Comparison of ENCODE assay signal across 39 mouse cellular contexts in genomic region chr9:37926019-37927013, GRCm38 (mm10). TPM values are rescaled to one million over a fixed set of nuclear protein-coding genes. Genes with fewer than 3 reads are reported as not detected.
"Had no signal": no experiment of that assay in that cellular context is flagged by ENCODE, and none has a peak within 500 bp of the region (broad histone marks: within the 10 kb centered on the region; RNA-seq: fewer than 3 reads in every experiment).

No protein-coding gene starts in this region.

- H3K4me2 ChIP-seq: limb, embryonic 12.5 days; limb, embryonic 13.5 days; limb, embryonic 15.5 days; liver, embryonic 11.5 days; liver, embryonic 12.5 days; liver, embryonic 13.5 days; liver, embryonic 15.5 days; lung, embryonic 14.5 days; lung, embryonic 15.5 days; midbrain, embryonic 11.5 days; midbrain, embryonic 12.5 days; midbrain, embryonic 13.5 days; midbrain, embryonic 15.5 days; neural tube, embryonic 12.5 days had no signal

- H3K4me3 ChIP-seq: limb, embryonic 10.5 days; limb, embryonic 12.5 days; limb, embryonic 13.5 days; limb, embryonic 15.5 days; liver, embryonic 12.5 days; liver, embryonic 13.5 days; liver, embryonic 15.5 days; lung, embryonic 15.5 days; megakaryocyte, embryonic 14.5 days; midbrain, embryonic 10.5 days; midbrain, embryonic 12.5 days; midbrain, embryonic 13.5 days; midbrain, embryonic 15.5 days; myocyte; neural tube, embryonic 12.5 days had no signal

- ATAC-seq: liver, embryonic 12.5 days; liver, postnatal 0 days; lung, postnatal 0 days; midbrain, embryonic 13.5 days; midbrain, embryonic 15.5 days; midbrain, embryonic 16.5 days had no signal

- H3K9me3 ChIP-seq: limb, embryonic 10.5 days; limb, embryonic 12.5 days; limb, embryonic 13.5 days; limb, embryonic 15.5 days; liver, embryonic 12.5 days; liver, embryonic 13.5 days; liver, embryonic 15.5 days; lung, embryonic 15.5 days; megakaryocyte, embryonic 14.5 days; midbrain, embryonic 10.5 days; midbrain, embryonic 12.5 days; midbrain, embryonic 13.5 days; midbrain, embryonic 15.5 days; neural tube, embryonic 12.5 days had no signal

- H3K4me1 ChIP-seq: limb, embryonic 10.5 days; limb, embryonic 12.5 days; limb, embryonic 13.5 days; limb, embryonic 15.5 days; liver, embryonic 12.5 days; liver, embryonic 13.5 days; liver, embryonic 15.5 days; lung, embryonic 15.5 days; megakaryocyte, embryonic 14.5 days; midbrain, embryonic 10.5 days; midbrain, embryonic 12.5 days; midbrain, embryonic 13.5 days; midbrain, embryonic 15.5 days; neural tube, embryonic 12.5 days had no signal

- DNase-seq: left cerebral cortex, postnatal 4 days; liver; liver, embryonic 13.5 days; liver, postnatal 0 days; lung, adult 18-20 months; lung, adult 2 months; lung, embryonic 14.5 days; lung, postnatal 10 days; lung, postnatal 14 days; lung, postnatal 36 days; lung, postnatal 4 days; midbrain, embryonic 14.5 days had no signal

- H3K27me3 ChIP-seq: limb, embryonic 12.5 days; limb, embryonic 13.5 days; limb, embryonic 15.5 days; liver, embryonic 12.5 days; liver, embryonic 13.5 days; liver, embryonic 15.5 days; lung, embryonic 15.5 days; megakaryocyte, embryonic 14.5 days; midbrain, embryonic 12.5 days; midbrain, embryonic 13.5 days; midbrain, embryonic 15.5 days; neural tube, embryonic 12.5 days had no signal

- H3K27ac ChIP-seq: limb, embryonic 10.5 days; limb, embryonic 12.5 days; limb, embryonic 13.5 days; limb, embryonic 15.5 days; liver, embryonic 12.5 days; liver, embryonic 13.5 days; liver, embryonic 14.5 days; liver, embryonic 15.5 days; lung, embryonic 15.5 days; macrophage; midbrain, embryonic 10.5 days; midbrain, embryonic 12.5 days; midbrain, embryonic 13.5 days; midbrain, embryonic 15.5 days; neural tube, embryonic 12.5 days had no signal

- H3K36me3 ChIP-seq: limb, embryonic 10.5 days; limb, embryonic 12.5 days; limb, embryonic 13.5 days; limb, embryonic 15.5 days; liver, embryonic 12.5 days; liver, embryonic 13.5 days; liver, embryonic 15.5 days; lung, embryonic 15.5 days; midbrain, embryonic 10.5 days; midbrain, embryonic 12.5 days; midbrain, embryonic 13.5 days; midbrain, embryonic 15.5 days; neural tube, embryonic 12.5 days had no signal

- H3K9ac ChIP-seq: limb, embryonic 12.5 days; limb, embryonic 13.5 days; limb, embryonic 15.5 days; liver, embryonic 12.5 days; liver, embryonic 13.5 days; liver, embryonic 14.5 days; liver, embryonic 15.5 days; liver, postnatal 0 days; lung, embryonic 14.5 days; lung, embryonic 15.5 days; midbrain, embryonic 12.5 days; midbrain, embryonic 13.5 days; midbrain, embryonic 15.5 days; neural tube, embryonic 12.5 days had no signal

RNA-seq across cellular contexts. Expression of gene Olfr878, which starts 8.7 kb away (rescaled TPM):
- polyA plus RNA-seq: limb, embryonic 10.5 days; limb, embryonic 11.5 days; limb, embryonic 12.5 days; limb, embryonic 13.5 days; limb, embryonic 14.5 days; limb, embryonic 15.5 days; liver, adult 2 months; liver, embryonic 11.5 days; liver, embryonic 12.5 days; liver, embryonic 13.5 days; liver, embryonic 14.5 days; liver, embryonic 15.5 days; liver, embryonic 16.5 days; liver, postnatal 0 days; lung, adult 2 months; lung, embryonic 14.5 days; lung, embryonic 15.5 days; lung, embryonic 16.5 days; lung, postnatal 0 days; macrophage; midbrain, embryonic 10.5 days; midbrain, embryonic 11.5 days; midbrain, embryonic 12.5 days; midbrain, embryonic 13.5 days; midbrain, embryonic 14.5 days; midbrain, embryonic 15.5 days; midbrain, embryonic 16.5 days; midbrain, postnatal 0 days; myocyte; neural tube, embryonic 11.5 days; neural tube, embryonic 12.5 days had no signal

RNA-seq across cellular contexts. Expression of gene Olfr145, which starts 29.8 kb away (rescaled TPM):
- polyA plus RNA-seq: limb, embryonic 10.5 days; limb, embryonic 11.5 days; limb, embryonic 12.5 days; limb, embryonic 13.5 days; limb, embryonic 14.5 days; limb, embryonic 15.5 days; liver, adult 2 months; liver, embryonic 11.5 days; liver, embryonic 12.5 days; liver, embryonic 13.5 days; liver, embryonic 14.5 days; liver, embryonic 15.5 days; liver, embryonic 16.5 days; liver, postnatal 0 days; lung, adult 2 months; lung, embryonic 14.5 days; lung, embryonic 15.5 days; lung, embryonic 16.5 days; lung, postnatal 0 days; macrophage; midbrain, embryonic 10.5 days; midbrain, embryonic 11.5 days; midbrain, embryonic 12.5 days; midbrain, embryonic 13.5 days; midbrain, embryonic 14.5 days; midbrain, embryonic 15.5 days; midbrain, embryonic 16.5 days; midbrain, postnatal 0 days; myocyte; neural tube, embryonic 11.5 days; neural tube, embryonic 12.5 days had no signal
